Mouse (Mus musculus): ENCODE results near the gene Rtkn2. TPM values are rescaled to one million over a fixed set of nuclear protein-coding genes. Genes with fewer than 3 reads are reported as not detected.
"Not testable (repeated sequence)": the region's sequence is repeated elsewhere in the genome, so short reads cannot be mapped to it uniquely, and the experiment has no call there.

Rtkn2 gene
- total RNA-seq, 2 experiments from 2014 or later = 0.35 to 0.53 TPM

DNA sequence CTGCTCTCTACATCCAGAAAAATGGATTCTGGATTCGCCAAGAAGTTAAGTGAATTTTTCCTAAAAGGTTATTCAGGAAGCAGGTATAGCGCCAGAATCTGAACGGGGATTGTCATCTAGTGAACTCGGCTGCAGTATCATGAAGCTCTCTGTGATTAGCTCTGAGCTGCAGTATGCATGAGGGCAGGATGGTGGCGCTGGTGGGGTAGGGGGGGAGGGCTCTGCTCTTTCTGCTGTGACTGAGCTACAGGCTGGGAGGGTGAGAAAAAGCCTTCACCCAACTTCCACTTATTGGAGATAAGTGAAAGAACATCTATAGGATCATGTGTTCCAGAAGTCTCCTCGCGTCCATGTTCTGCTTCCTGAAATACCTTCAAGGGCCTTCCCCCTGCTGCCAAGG is 91.7 kb downstream of the Rtkn2 start:
- intact Hi-C loops (cut with DNase I) = no loop called here
- DNase-seq = no peak

- DNase-seq = no peak
- intact Hi-C loops (cut with DNase I) = no loop called here
These were observed 93.3 kb downstream of the Rtkn2 start for GRCm38 (mm10) chr10:68072626-68073025.

- intact Hi-C loops (cut with DNase I) = no loop called here
- DNase-seq = no peak
These were observed 94.9 kb downstream of the Rtkn2 start for GRCm38 (mm10) chr10:68074291-68074690.

- no peak for DNase-seq
- intact Hi-C loops (cut with DNase I) = no loop called here
These were observed 95.8 kb downstream of the Rtkn2 start for GRCm38 (mm10) chr10:68075181-68075580.

GRCm38 (mm10) chr10:68078708-68079107 is 99.3 kb downstream of the Rtkn2 start:
- DNase-seq = no peak
- intact Hi-C loops (cut with DNase I) = no loop called here

GRCm38 (mm10) chr10:68079910-68080670 is 100.7 kb downstream of the Rtkn2 start:
- no peak for DNase-seq

GRCm38 (mm10) chr10:68081712-68082111 is 102.3 kb downstream of the Rtkn2 start:
- DNase-seq = no peak
- intact Hi-C loops (cut with DNase I) = no loop called here

More at GRCm38 (mm10) chr10:68079910-68080670, 100.7 kb downstream of the Rtkn2 start:
- intact Hi-C loops (cut with DNase I) = no loop called here

- intact Hi-C loops (cut with DNase I) = loop anchor here (5.0 kb wide), 1 partner anchor 88 kb away; no protein-coding TSS in a partner anchor
- no peak for DNase-seq
These were observed 106.2 kb downstream of the Rtkn2 start for GRCm38 (mm10) chr10:68085574-68085973.

- intact Hi-C loops (cut with DNase I) = loop anchor here (5.0 kb wide), 1 partner anchor 90 kb away; no protein-coding TSS in a partner anchor
- DNase-seq = no peak
These were observed 107.6 kb downstream of the Rtkn2 start for GRCm38 (mm10) chr10:68086973-68087372.

DNA sequence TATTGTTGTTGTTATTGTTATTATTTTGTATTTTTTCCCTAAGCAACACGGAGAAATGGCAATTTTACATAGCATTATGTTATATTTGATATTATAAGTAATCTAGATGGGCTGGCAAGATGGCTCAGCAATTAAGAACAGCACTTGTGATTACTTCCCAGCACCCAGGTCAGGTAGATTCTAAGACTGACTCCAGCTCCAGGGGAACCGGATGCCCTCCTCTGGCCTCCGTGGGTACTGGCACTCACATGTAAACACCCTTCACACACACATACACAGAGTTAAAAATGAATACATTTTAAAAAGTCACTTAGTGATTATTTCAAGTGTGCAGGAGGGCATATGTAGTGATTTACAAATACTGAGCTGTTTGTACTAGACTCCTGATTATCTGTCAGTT is 108.4 kb downstream of the Rtkn2 start:
- intact Hi-C loops (cut with DNase I) = loop anchor here (5.0 kb wide), 1 partner anchor 90 kb away; no protein-coding TSS in a partner anchor
- DNase-seq = no peak

DNA sequence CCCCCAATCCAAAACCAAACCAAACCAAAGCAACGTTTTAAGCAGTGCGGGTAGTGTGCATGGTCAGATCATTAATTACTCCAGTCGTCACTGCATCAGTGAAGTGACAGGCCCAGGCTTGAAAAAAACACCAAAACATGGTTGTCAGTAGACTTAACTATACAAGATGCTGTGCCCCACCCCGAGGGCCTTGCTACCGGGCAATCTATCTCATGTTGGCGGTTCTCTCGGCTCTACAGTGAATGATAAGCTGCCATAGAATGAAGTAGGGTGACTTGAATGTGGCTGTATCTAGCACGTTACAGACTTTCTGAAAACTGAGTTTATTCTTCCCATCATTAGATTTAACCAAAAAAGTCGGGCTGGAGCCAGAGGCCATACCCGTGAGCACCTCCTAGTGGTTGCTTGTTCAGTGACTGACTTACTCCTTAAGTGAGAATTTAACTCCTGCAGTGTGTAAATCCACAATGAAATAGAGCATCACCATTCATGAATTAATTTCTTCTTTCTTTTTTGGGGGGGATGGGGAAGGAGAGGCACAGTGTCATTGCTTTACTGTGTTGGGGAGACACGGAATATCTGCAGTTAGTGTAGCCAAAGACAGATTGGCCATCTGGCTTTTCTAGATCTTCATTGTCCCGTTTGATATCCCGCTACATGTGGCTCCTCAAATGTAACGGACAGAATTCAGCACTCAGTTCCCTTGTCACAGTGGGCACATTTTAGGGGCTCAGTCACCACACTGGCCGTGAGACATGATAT is 110.2 kb downstream of the Rtkn2 start:
- intact Hi-C loops (cut with DNase I) = loop anchor here (1.0 to 5.0 kb wide), 3 partner anchors 39 to 92 kb away; no protein-coding TSS in a partner anchor
- DNase-seq = no peak

DNA sequence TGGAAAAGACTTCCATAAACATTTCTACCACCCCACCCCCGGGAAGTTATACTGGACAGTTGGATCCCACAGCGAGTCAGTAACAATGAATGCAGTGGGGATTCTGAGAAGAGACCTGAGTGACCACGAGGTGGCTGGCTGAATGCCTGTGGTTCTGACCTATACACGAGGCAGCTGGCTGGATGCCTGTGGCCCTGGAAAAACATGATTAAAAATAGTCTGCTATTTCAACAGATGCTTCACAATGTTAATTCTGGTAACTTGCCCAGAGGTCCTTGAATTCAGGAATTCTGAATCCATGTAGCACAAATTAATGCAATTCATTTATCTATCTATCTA is 110.8 kb downstream of the Rtkn2 start:
- peak; percentile 87 to 90 for DNase-seq
- intact Hi-C loops (cut with DNase I) = loop anchor here (1.0 to 2.0 kb wide), 2 partner anchors 38 to 47 kb away; no protein-coding TSS in a partner anchor

- intact Hi-C loops (cut with DNase I) = loop anchor here (1.0 to 2.0 kb wide), 2 partner anchors 38 to 46 kb away; no protein-coding TSS in a partner anchor
- DNase-seq = no peak
These were observed 111.2 kb downstream of the Rtkn2 start for GRCm38 (mm10) chr10:68090544-68090943.

DNA sequence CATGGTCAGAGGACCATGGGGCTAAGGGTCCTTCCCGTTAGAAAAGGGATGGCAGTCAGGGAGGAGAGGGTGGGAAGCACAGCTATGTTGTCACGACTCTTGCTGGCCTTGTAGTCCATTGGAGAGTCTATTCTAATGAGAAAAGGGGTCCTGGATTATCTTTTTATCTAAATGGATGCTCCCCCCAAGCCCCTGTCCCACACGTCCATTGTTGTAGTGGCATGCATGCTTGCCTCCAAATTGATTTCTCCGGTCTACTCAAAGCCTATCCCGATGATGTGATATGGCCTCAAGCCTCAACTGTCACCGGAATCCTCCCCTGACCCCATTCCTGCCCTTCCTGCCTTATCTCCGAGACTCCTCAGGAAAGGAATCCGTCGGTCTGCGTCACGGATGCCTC is 111.6 kb downstream of the Rtkn2 start:
- DNase-seq = no peak

GRCm38 (mm10) chr10:68091840-68092239 is 112.5 kb downstream of the Rtkn2 start:
- no peak for DNase-seq
- intact Hi-C loops (cut with DNase I) = loop anchor here (2.0 kb wide), 1 partner anchor 45 kb away; no protein-coding TSS in a partner anchor

More for the DNA sequence above, 111.6 kb downstream of the Rtkn2 start:
- intact Hi-C loops (cut with DNase I) = loop anchor here (2.0 kb wide), 1 partner anchor 46 kb away; no protein-coding TSS in a partner anchor

GRCm38 (mm10) chr10:68093496-68093895 is 114.1 kb downstream of the Rtkn2 start:
- intact Hi-C loops (cut with DNase I) = no loop called here
- DNase-seq = no peak

DNA sequence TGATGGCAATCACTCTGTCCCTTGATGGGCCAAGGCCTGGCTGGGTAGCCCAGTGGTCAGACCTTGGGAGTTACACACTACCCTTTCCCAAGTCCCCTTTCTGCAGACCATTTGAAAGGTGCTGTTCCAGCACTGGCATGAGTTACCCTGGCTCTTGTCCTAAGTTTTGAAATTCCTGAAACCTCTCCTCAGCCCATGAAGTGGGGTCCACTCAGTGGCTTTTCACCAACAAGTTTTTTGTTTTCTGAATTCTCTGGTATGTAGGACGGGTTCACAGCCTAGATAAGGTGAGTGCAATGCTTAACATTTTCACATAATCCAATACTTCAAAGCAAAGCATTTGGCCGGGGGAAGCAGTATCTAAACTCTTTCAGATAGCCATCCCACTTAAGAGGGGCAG is 115.8 kb downstream of the Rtkn2 start:
- no peak for DNase-seq
- intact Hi-C loops (cut with DNase I) = no loop called here

GRCm38 (mm10) chr10:68096395-68096794 is 117.0 kb downstream of the Rtkn2 start:
- intact Hi-C loops (cut with DNase I) = no loop called here
- no peak for DNase-seq

DNA sequence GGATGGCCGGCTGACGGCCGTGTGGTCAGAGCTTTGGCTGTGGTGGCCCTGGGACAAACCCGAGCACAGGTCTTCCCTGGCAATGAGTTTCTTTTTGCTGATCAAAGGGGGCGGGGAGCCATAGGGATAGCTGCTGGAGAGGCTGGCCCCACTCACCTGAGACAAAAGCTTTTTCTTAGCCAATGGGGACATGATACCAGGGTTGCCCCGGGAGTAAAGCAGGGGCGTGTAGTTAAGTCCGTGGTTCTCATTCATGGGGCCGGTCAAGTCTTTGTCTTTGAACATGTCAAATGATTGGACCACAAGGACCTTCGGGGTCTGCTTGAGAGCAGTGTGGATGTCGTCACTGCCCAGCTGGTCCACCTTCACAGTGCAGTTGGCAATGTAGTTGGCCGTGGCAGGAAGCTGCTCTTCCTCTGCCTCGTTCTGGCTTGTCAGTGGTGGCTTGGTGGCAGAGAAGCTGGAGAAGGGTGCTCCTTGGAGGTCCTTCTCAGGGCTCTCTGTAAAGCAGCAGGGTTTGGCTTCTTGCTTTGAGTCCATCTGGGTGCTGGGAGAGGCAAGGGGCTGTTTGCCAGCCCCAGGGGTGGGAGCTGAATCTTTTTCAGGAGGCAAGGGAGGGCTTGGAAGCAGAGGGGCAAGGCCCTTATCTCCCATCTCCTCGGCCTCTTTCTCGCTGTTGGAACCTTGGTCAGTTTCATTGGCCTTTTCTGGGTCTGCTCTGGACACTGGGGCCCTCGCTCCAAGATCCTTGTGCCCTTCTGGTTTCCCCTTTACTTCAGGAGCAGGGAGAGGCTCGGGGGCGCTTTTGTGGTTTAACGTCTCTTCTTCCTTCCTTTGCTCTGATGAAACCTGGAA is 118.7 kb downstream of the Rtkn2 start:
- DNase-seq = no peak
- intact Hi-C loops (cut with DNase I) = no loop called here

- intact Hi-C loops (cut with DNase I) = loop anchor here (5.0 kb wide), 1 partner anchor 178 kb away; the partner anchor contains the start of gene Arid5b
- DNase-seq = not testable (repeated sequence)
These were observed 120.4 kb downstream of the Rtkn2 start for GRCm38 (mm10) chr10:68099801-68100200.

Measured in heart, postnatal 36 days (tissue).